Mouse (Mus musculus) small intestine, adult 2 months (tissue): ENCODE results near the gene Snrnp48.

ENCODE experiments used
- CTCF ChIP-seq: fragments of 200-500 bp; IDR thresholded peaks from 2 replicates; pipeline ENCODE4 v1.5.1; 2012; ENCODE audit warnings: low read depth, mild to moderate bottlenecking, control low read depth, inconsistent platforms, low read length, moderate library complexity, mixed read lengths; ENCODE audit not compliant: insufficient replicate concordance, insufficient read length; ENCODE audit errors: extremely low read depth
- POLR2A ChIP-seq: fragments of 200-500 bp; IDR thresholded peaks from 2 replicates; pipeline ENCODE4 v1.6.1; 2012; ENCODE audit warnings: low read depth, mild to moderate bottlenecking, control low read depth, inconsistent platforms, low read length, moderate library complexity

DNA sequence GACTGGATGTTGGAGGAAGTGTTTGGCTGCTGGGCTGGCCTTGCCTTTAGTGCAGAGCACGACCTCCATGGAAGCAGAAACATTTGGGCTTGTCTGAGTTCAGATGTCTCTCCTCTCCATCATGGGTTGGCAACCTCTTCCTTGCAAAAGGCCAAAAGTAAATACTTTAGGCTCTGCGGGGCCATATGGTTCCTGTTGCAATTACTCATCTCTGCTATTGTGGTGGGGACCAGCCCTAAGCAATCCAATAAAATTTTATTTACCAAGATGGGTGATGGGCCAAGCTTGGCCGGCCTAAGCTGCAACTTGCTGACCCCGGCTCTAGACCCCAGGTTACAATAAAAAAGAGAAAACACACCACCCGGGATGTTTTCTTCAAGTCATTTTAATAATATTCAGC lies 43.4 kb downstream of the Snrnp48 start:
- no peak for TF ChIP-seq CTCF
- no peak for TF ChIP-seq POLR2A
